Mouse (Mus musculus) E14TG2a.4 (cell line): ENCODE data around the gene Adgrg1.

Experiments used
- H3K27me3 ChIP-seq: 2 replicates; pipeline ENCODE4 v1.6.1; 2014; ENCODE audit warnings: low read length, control low read depth; ENCODE audit not compliant: insufficient read depth
- H3K36me3 ChIP-seq: 2 replicates; pipeline ENCODE4 v1.6.1; 2014; ENCODE audit warnings: low read length, control low read depth; ENCODE audit not compliant: insufficient read depth
- H3K4me1 ChIP-seq: replicated peaks from 2 replicates; pipeline ENCODE4 v1.6.1; 2014; ENCODE audit warnings: low read depth, low read length, control low read depth
- H3K4me3 ChIP-seq: replicated peaks from 2 replicates; pipeline ENCODE4 v1.5.1; 2014; ENCODE audit warnings: mild to moderate bottlenecking, low read length
- H3K9me3 ChIP-seq: 2 replicates; pipeline ENCODE4 v1.6.1; 2014; ENCODE audit warnings: low read length, control low read depth
- CTCF ChIP-seq: conservative IDR thresholded peaks from 2 replicates; pipeline ENCODE4 v1.5.1; 2014; ENCODE audit warnings: low read length
- NANOG ChIP-seq: IDR thresholded peaks from 2 replicates; pipeline ENCODE4 v1.6.1; 2014; ENCODE audit warnings: borderline replicate concordance, low read length, mixed read lengths
- POU5F1 ChIP-seq: IDR thresholded peaks from 2 replicates; pipeline ENCODE4 v1.6.1; 2014; ENCODE audit warnings: low read length, borderline replicate concordance

Gene Adgrg1

GRCm38 (mm10) chr8:94966578-94966977 is 8.0 kb upstream of the Adgrg1 start:
- H3K36me3 ChIP-seq, result no peaks in the 10 kb centered on the region
- H3K4me3 ChIP-seq, result no peak overlapping the region
- no peaks in the 10 kb centered on the region for H3K9me3 ChIP-seq
- H3K4me1 ChIP-seq, result no peaks in the 10 kb centered on the region
- TF ChIP-seq CTCF (peak; percentile 62), NANOG (no peak)
- 0 out of 2 replicates have a peak, but pooled peaks cover 2% of the 10 kb centered on the region for H3K27me3 ChIP-seq

GRCm38 (mm10) chr8:94967071-94967470 is 7.5 kb upstream of the Adgrg1 start:
- no peaks in the 10 kb centered on the region for H3K36me3 ChIP-seq
- no peaks in the 10 kb centered on the region for H3K9me3 ChIP-seq
- no peak for TF ChIP-seq CTCF
- no peak for TF ChIP-seq NANOG
- TF ChIP-seq POU5F1, result no peak

GRCm38 (mm10) chr8:94967554-94967953 is 7.0 kb upstream of the Adgrg1 start:
- no peaks in the 10 kb centered on the region for H3K4me1 ChIP-seq
- H3K9me3 ChIP-seq, result no peaks in the 10 kb centered on the region
- TF ChIP-seq POU5F1 (no peak), CTCF (no peak), NANOG (no peak)
- H3K4me3 ChIP-seq, result no peak overlapping the region
- no peaks in the 10 kb centered on the region for H3K36me3 ChIP-seq
- H3K27me3 ChIP-seq, result 0 out of 2 replicates have a peak, but pooled peaks cover 5% of the 10 kb centered on the region

More at GRCm38 (mm10) chr8:94967071-94967470, 7.5 kb upstream of the Adgrg1 start:
- H3K27me3 ChIP-seq, result 0 out of 2 replicates have a peak, but pooled peaks cover 5% of the 10 kb centered on the region
- no peaks in the 10 kb centered on the region for H3K4me1 ChIP-seq
- no peak overlapping the region for H3K4me3 ChIP-seq

- TF ChIP-seq CTCF (no peak), NANOG (no peak), POU5F1 (no peak)
- H3K36me3 ChIP-seq, result no peaks in the 10 kb centered on the region
- H3K4me3 ChIP-seq, result no peak overlapping the region
- H3K4me1 ChIP-seq, result peaks cover 49% of the 10 kb centered on the region
- peaks cover 28% of the 10 kb centered on the region for H3K27me3 ChIP-seq
- H3K9me3 ChIP-seq, result no peaks in the 10 kb centered on the region
Observed at GRCm38 (mm10) chr8:94973270-94973669, 1.3 kb upstream of the Adgrg1 start.

- H3K4me3 ChIP-seq, result no peak overlapping the region
- no peak for TF ChIP-seq POU5F1
- no peak for TF ChIP-seq CTCF
- no peak for TF ChIP-seq NANOG
- H3K4me1 ChIP-seq, result peaks cover 52% of the 10 kb centered on the region
- no peaks in the 10 kb centered on the region for H3K9me3 ChIP-seq
- no peaks in the 10 kb centered on the region for H3K36me3 ChIP-seq
- H3K27me3 ChIP-seq, result peaks cover 31% of the 10 kb centered on the region
Observed at GRCm38 (mm10) chr8:94973786-94974185, 765 bp upstream of the Adgrg1 start.

GRCm38 (mm10) chr8:94976651-94977417 is 2.3 kb downstream of the Adgrg1 start:
- Histone ChIP-seq H3K27me3 (peaks cover 38% of the 10 kb centered on the region), H3K4me1 (peaks cover 72% of the 10 kb centered on the region), H3K9me3 (no peaks in the 10 kb centered on the region), H3K4me3 (peak overlapping the region; percentile 71), H3K36me3 (no peaks in the 10 kb centered on the region)
- TF ChIP-seq CTCF (no peak), POU5F1 (no peak), NANOG (no peak)

- H3K27me3 ChIP-seq, result peaks cover 34% of the 10 kb centered on the region
- TF ChIP-seq NANOG (no peak), POU5F1 (no peak), CTCF (no peak)
- H3K36me3 ChIP-seq, result no peaks in the 10 kb centered on the region
- peaks cover 85% of the 10 kb centered on the region for H3K4me1 ChIP-seq
- peak overlapping the region; percentile 23; the same call in 1 of the 2 replicates for H3K4me3 ChIP-seq
- H3K9me3 ChIP-seq, result no peaks in the 10 kb centered on the region
Observed at GRCm38 (mm10) chr8:94978131-94978530, 3.6 kb downstream of the Adgrg1 start.

- Histone ChIP-seq H3K4me1 (peaks cover 85% of the 10 kb centered on the region), H3K27me3 (peaks cover 32% of the 10 kb centered on the region), H3K36me3 (no peaks in the 10 kb centered on the region), H3K9me3 (no peaks in the 10 kb centered on the region), H3K4me3 (no peak overlapping the region)
- TF ChIP-seq CTCF (no peak), POU5F1 (no peak), NANOG (no peak)
Observed at GRCm38 (mm10) chr8:94978593-94979319, 4.2 kb downstream of the Adgrg1 start.
